Mouse (Mus musculus) CH12.LX (cell line): Measurements from ENCODE around the gene Rps29.

Source experiments
- CTCF ChIP-seq, 2 experiments: IDR thresholded peaks in 1 of 2; conservative IDR thresholded peaks in 1 of 2; 2 replicates each; pipeline ENCODE4 v1.5.1; 2011 to 2012; ENCODE audit warnings: low read depth in 2 of 2, low read length in 2 of 2, improper control_type of control experiment in 1 of 2, inconsistent platforms in 1 of 2, mild to moderate bottlenecking in 1 of 2, moderate library complexity in 1 of 2
- E2F4 ChIP-seq: IDR thresholded peaks from 2 replicates; pipeline ENCODE4 v1.6.1; 2011; ENCODE audit warnings: low read depth, low read length, improper control_type of control experiment; ENCODE audit not compliant: insufficient replicate concordance
- EP300 ChIP-seq: IDR thresholded peaks from 2 replicates; pipeline ENCODE4 v1.6.1; 2011; ENCODE audit warnings: low read length, improper control_type of control experiment
- POLR2A ChIP-seq: IDR thresholded peaks from 2 replicates; pipeline ENCODE4 v1.6.1; 2011; ENCODE audit warnings: low read depth, mild to moderate bottlenecking, improper control_type of control experiment, low read length
- POLR2AphosphoS2 ChIP-seq: IDR thresholded peaks from 2 replicates; pipeline ENCODE4 v1.6.1; 2011; ENCODE audit warnings: low read depth, low read length, improper control_type of control experiment
- RCOR1 ChIP-seq: conservative IDR thresholded peaks from 2 replicates; pipeline ENCODE4 v1.6.1; 2012; ENCODE audit warnings: low read depth, mild to moderate bottlenecking, inconsistent platforms, low read length, improper control_type of control experiment
- TBP ChIP-seq: conservative IDR thresholded peaks from 2 replicates; pipeline ENCODE4 v1.6.1; 2011; ENCODE audit warnings: low read depth, low read length, improper control_type of control experiment

DNA sequence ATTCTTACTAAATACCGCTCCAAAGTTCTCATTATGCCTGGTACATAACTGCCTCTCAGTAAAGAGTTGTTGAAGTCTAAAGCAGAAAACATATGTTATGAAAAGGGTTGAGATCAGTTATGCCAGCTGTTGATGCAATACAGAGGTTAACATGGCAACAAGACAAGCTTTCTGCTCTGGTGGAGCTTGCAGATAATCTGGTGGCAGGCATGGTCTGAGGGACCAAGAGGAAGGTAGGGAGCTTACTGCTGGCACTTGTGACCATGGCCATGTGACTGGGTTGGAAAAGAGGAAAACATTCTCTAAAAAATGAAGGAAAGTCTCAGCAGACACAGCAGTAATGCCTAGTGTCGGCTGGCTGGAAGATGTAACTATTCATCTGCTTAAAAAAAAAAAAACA lies 12.3 kb upstream of the Rps29 start:
- TF ChIP-seq EP300 (no peak), RCOR1 (no peak), TBP (no peak), CTCF (conservative IDR thresholded peaks at IDR 0.05 in 1 of 2, IDR thresholded peaks at IDR 0.05 in 1 of 2; ENCODE audit: low read depth in 2 of 2, low read length in 2 of 2) (no peak), POLR2AphosphoS2 (no peak), E2F4 (no peak), POLR2A (no peak)
